Mouse (Mus musculus): ENCODE measurements around the gene Sec24c.
A peak's percentile ranks its signal among the peaks of the same experiment; 100 is the strongest.

Sec24c gene

DNA sequence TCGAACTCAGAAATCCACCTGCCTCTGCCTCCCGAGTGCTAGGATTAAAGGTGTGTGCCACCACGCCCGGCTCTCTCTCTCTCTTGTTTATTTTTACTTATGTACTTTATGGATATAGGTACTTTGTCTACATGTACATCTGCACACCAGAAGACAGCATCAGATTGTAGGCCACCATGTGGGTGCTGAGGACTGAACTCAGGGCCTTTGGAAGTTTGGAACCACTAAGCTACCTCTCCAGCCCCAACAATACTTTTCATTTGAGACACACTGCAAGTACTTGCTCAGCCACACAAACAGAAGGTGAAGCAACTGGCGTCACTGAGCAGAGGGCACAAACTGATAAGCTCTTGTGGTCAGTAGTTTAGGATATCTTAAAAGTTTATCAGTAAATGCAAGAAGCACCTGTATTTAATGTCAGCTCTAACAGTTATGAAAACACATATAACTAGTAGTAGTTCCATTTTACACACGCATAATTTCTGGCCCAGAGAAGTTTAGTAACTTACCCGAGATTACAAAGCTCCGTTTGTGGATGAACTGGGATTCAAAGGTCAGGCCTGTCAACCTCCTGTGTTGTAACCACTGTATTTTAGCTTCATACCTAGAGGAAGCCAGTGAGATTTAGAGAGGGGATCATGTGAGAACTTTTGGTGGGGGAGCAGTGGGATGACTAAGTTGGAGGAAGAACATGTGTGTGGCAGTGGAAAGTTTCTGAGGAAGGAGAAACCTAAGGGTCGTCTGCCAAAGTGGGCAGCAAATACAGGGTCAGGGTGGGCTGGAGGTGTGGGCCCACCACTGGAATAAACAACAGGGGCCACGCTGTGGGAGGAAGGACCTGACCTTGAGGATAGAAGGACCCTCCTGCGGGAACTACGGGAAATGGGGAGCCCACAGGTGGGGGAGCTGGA, 59.2 kb downstream of the Sec24c start:
- no peak for DNase-seq (ENCODE audit: extremely low read depth, insufficient read length, low spot score)

DNA sequence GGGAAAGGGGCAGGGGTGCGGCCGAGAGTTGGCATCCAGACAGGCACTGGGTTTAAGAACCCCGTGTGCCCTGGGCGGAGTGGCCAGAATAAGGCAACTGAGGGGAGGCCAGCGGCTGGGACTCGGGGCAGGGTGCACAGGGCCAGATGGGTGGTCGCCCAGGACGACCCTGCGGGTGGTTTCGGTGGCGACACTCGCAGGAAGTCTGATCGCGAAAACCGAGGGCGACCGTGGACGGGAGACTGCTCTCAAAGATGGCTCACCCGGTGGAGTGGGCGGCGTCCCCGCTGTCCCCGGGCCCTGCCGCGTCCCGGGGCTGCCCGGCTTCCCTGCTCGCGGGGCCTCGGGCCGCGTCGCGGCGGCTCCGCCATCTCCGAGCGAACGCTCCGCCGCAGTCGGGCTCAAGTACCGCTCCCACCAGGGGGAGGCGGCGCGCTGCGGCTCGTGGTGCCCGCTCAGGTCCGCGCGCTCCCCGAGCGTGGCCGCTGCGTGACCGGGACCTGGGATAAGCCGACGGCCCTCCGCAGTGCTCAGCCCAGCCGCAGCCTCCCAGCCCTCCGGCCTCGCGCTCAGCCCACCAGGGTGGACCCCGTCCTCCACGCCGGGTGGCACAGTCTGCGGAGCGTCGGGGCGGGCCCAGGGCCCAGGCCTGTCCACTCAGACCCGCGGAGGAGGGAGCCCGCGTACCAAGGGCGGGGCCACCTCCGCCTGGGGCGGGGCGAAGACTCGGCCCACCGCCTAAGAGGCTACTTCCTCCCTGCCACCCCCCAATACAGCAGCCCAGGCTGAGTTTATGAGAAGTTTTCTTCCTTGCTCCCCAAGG, 60.1 kb downstream of the Sec24c start, which contains the start of gene Ndst2:
Gene Ndst2 (minus strand): TSS at position 611 of the 823 bp plus-strand sequence.
- peak; percentile 94 for DNase-seq (ENCODE audit: extremely low read depth, insufficient read length, low spot score)

- no peak for DNase-seq (ENCODE audit: extremely low read depth, insufficient read length, low spot score)
These were observed 60.9 kb downstream of the Sec24c start for GRCm38 (mm10) chr14:20735052-20735451.

DNA sequence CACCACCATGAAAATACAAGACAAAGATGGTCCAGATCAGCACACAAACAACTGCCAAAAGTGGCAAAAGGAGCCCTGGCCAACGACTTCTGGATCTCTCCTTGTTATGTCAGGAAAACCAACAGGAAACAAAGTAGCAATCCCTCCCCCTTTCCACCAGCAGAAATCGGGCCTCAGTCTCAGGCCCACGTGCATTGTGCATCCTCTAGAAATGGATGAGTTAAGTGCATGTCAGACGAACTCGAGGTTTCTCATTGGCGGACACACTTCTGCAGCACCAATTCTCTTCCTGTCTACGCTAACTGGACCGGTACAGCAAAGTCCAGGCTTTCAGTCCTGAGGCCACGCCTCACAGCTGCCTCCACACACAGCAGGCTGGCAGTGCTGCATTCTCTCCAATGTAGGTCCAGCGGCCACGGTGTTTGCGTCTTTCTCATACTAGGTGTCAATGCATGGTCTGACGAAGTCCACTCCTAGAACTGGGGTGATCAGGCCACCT, 61.8 kb downstream of the Sec24c start:
- no peak for DNase-seq (ENCODE audit: extremely low read depth, insufficient read length, low spot score)

DNA sequence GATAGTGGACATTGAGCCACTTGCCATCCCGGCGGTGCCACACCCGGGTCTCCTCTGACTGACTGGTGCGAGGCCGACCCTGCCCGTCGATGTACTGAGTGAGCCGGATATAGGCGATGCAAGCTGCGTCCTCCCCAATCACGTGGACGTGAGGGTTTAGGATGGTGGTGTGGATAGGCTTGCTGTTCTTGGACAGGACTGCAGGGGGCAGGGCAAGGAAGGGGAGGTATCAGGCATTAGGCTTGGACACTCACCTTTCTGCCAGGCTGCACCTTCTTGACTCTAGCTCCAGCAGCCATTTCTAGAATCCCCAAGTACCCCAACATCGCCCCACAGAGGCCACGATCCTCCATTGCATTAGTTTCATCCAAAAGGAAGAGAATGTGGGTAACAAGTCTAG, 63.2 kb downstream of the Sec24c start:
- no peak for DNase-seq (ENCODE audit: extremely low read depth, insufficient read length, low spot score)

GRCm38 (mm10) chr14:20738511-20738910, 64.4 kb downstream of the Sec24c start:
- no peak for DNase-seq (ENCODE audit: extremely low read depth, insufficient read length, low spot score)

GRCm38 (mm10) chr14:20741301-20741700, 67.2 kb downstream of the Sec24c start:
- DNase-seq (ENCODE audit: extremely low read depth, insufficient read length, low spot score) = no peak

DNA sequence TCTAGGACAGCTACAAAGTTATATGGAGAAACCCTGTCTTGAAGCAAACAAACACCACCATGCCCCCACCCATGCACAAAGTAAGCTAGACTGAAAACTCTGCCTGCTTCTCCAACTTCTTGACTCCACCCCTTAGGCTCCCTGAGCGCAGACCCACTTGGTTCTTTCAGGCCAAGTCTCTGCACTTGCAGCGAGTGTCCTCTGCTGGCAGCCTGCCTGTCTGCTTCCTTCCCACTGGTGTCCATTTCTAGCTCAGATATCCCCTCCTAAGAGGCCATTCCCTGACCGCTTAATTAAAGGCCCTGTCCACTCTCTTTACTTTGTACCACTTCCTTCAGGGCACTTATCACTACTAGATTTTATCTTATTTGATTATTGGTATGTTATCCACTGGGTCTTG, 69.5 kb downstream of the Sec24c start:
- DNase-seq (ENCODE audit: extremely low read depth, insufficient read length, low spot score) = no peak

Measured in 3134 (cell line).